Mouse (Mus musculus) bone marrow macrophage, adult 2 months (primary cell): ENCODE data around the gene Bcat1. TPM values are rescaled to one million over a fixed set of nuclear protein-coding genes. Genes with fewer than 3 reads are reported as not detected.
A peak's percentile ranks its signal among the peaks of the same experiment; 100 is the strongest.

Experiments
- H3K27ac ChIP-seq: 2 replicates; pipeline ENCODE4 v1.5.1; 2012; ENCODE audit warnings: low read depth, low read length; ENCODE audit not compliant: insufficient read depth
- H3K4me1 ChIP-seq: 2 replicates; pipeline ENCODE4 v1.6.1; 2012; ENCODE audit warnings: low read length; ENCODE audit not compliant: control insufficient read depth, insufficient read depth
- H3K4me3 ChIP-seq: 2 replicates; pipeline ENCODE4 v1.5.1; 2012; ENCODE audit warnings: mild to moderate bottlenecking, low read length, moderate library complexity; ENCODE audit not compliant: insufficient read depth
- CTCF ChIP-seq: IDR thresholded peaks from 2 replicates; pipeline ENCODE4 v1.5.1; 2012; ENCODE audit warnings: low read depth, mild to moderate bottlenecking, low read length, moderate library complexity
- POLR2A ChIP-seq: IDR thresholded peaks from 2 replicates; pipeline ENCODE4 v1.6.1; 2012; ENCODE audit warnings: mild to moderate bottlenecking, low read depth, low read length, borderline replicate concordance
- polyA plus RNA-seq: library from polyadenylated mRNA; stranded (reverse); fragments of >200 nt; gene quantifications from 2 replicates; pipeline ENCODE4 v1.2.4, GENCODE M21; 2012; ENCODE audit not compliant: missing spikeins, insufficient read depth, insufficient read length

Gene Bcat1
- polyA plus RNA-seq, 1 experiment: 1.7 TPM

GRCm38 (mm10) chr6:144992111-144992510, 83.9 kb downstream of the Bcat1 start:
- Histone ChIP-seq H3K4me3 (no peak overlapping the region), H3K27ac (no peak overlapping the region), H3K4me1 (no peaks in the 10 kb centered on the region)
- TF ChIP-seq POLR2A: no peak
- no peak for TF ChIP-seq CTCF

- H3K27ac ChIP-seq: no peak overlapping the region
- no peaks in the 10 kb centered on the region for H3K4me1 ChIP-seq
- no peak for TF ChIP-seq CTCF
- no peak for TF ChIP-seq POLR2A
- H3K4me3 ChIP-seq: no peak overlapping the region
Observed at GRCm38 (mm10) chr6:144989193-144989592, 86.8 kb downstream of the Bcat1 start.

- TF ChIP-seq CTCF: no peak
- no peak for TF ChIP-seq POLR2A
- Histone ChIP-seq H3K4me3 (no peak overlapping the region), H3K27ac (no peak overlapping the region), H3K4me1 (no peaks in the 10 kb centered on the region)
Observed at GRCm38 (mm10) chr6:144987676-144988075, 88.3 kb downstream of the Bcat1 start.

GRCm38 (mm10) chr6:144987216-144987615, 88.8 kb downstream of the Bcat1 start:
- H3K27ac ChIP-seq: no peak overlapping the region
- no peak overlapping the region for H3K4me3 ChIP-seq
- TF ChIP-seq POLR2A: no peak
- no peak for TF ChIP-seq CTCF
- no peaks in the 10 kb centered on the region for H3K4me1 ChIP-seq

GRCm38 (mm10) chr6:144984221-144984620, 91.8 kb downstream of the Bcat1 start:
- Histone ChIP-seq H3K4me3 (no peak overlapping the region), H3K4me1 (no peaks in the 10 kb centered on the region), H3K27ac (no peak overlapping the region)
- TF ChIP-seq POLR2A: no peak
- no peak for TF ChIP-seq CTCF

- TF ChIP-seq CTCF (no peak), POLR2A (no peak)
- H3K4me1 ChIP-seq: no peaks in the 10 kb centered on the region
- no peak overlapping the region for H3K4me3 ChIP-seq
- H3K27ac ChIP-seq: no peak overlapping the region
Observed at GRCm38 (mm10) chr6:144982093-144982492, 93.9 kb downstream of the Bcat1 start.

GRCm38 (mm10) chr6:144972351-144972750, 103.6 kb downstream of the Bcat1 start:
- TF ChIP-seq CTCF (no peak), POLR2A (no peak)
- no peak overlapping the region for H3K27ac ChIP-seq
- H3K4me1 ChIP-seq: no peaks in the 10 kb centered on the region
- H3K4me3 ChIP-seq: no peak overlapping the region

GRCm38 (mm10) chr6:144970900-144971299, 105.1 kb downstream of the Bcat1 start:
- no peaks in the 10 kb centered on the region for H3K4me1 ChIP-seq
- TF ChIP-seq CTCF: peak; percentile 20; the same call in 1 of the 2 replicates
- no peak for TF ChIP-seq POLR2A
- no peak overlapping the region for H3K27ac ChIP-seq
- no peak overlapping the region for H3K4me3 ChIP-seq

- Histone ChIP-seq H3K4me3 (no peak overlapping the region), H3K4me1 (no peaks in the 10 kb centered on the region), H3K27ac (no peak overlapping the region)
- TF ChIP-seq POLR2A: no peak
- no peak for TF ChIP-seq CTCF
Observed at GRCm38 (mm10) chr6:144967536-144967935, 108.4 kb downstream of the Bcat1 start.

GRCm38 (mm10) chr6:144964205-144964604, 111.8 kb downstream of the Bcat1 start:
- Histone ChIP-seq H3K4me1 (no peaks in the 10 kb centered on the region), H3K27ac (no peak overlapping the region), H3K4me3 (no peak overlapping the region)
- TF ChIP-seq CTCF (no peak), POLR2A (no peak)

GRCm38 (mm10) chr6:144963156-144963555, 112.8 kb downstream of the Bcat1 start:
- Histone ChIP-seq H3K27ac (no peak overlapping the region), H3K4me3 (no peak overlapping the region), H3K4me1 (no peaks in the 10 kb centered on the region)
- TF ChIP-seq POLR2A: no peak
- TF ChIP-seq CTCF: no peak
